Mouse (Mus musculus): Measurements from ENCODE around the gene Mical2.

Mical2 gene

GRCm38 (mm10) chr7:112353939-112354338, 128.3 kb downstream of the Mical2 start:
- no peak for DNase-seq (ENCODE audit: low read depth, low spot score)

- no peak for DNase-seq (ENCODE audit: low read depth, low spot score)
Measured at GRCm38 (mm10) chr7:112354503-112354951, 128.9 kb downstream of the Mical2 start.

DNA sequence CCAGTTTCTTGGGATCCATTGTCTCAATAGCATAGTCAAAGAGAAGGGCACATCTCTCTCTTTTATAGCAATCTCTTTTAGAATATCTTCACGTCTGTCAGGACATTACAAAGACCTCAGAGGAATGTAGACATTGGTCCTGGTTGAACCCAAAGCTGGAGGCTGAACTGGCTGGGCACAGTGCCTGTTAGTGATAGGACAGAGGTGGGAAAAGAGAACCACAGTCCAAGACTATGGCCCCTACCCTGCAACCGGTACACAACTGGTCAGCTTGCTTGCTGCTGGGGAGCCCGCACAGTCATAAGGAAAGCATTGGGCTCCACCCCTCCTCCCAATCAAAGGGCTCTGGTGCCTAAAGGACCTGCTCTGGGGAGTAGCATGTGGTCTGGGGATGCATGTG, 133.9 kb downstream of the Mical2 start:
- DNase-seq (ENCODE audit: low read depth, low spot score): no peak

GRCm38 (mm10) chr7:112362574-112363200, 137.0 kb downstream of the Mical2 start:
- no peak for DNase-seq (ENCODE audit: low read depth, low spot score)

DNA sequence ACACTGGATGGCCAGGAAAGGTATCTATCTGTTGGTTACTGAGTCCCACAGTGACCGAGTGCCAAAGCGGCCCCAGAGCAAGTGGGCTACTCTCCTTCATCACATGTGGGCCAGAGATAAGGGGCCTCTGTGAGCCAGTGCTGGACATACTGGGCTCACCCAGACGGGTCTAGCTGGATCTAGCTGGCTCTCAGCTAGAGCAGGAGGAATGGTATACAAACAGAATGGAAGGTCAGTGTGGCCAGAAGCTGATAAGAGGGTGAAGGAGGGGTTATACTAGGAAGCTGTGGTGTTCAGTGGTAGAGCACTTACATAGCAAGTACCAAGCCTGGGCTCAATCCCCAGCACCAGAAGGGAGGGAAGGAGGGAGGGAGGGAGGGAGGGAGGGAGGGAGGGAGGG, 140.2 kb downstream of the Mical2 start:
- DNase-seq (ENCODE audit: low read depth, low spot score): no peak

DNA sequence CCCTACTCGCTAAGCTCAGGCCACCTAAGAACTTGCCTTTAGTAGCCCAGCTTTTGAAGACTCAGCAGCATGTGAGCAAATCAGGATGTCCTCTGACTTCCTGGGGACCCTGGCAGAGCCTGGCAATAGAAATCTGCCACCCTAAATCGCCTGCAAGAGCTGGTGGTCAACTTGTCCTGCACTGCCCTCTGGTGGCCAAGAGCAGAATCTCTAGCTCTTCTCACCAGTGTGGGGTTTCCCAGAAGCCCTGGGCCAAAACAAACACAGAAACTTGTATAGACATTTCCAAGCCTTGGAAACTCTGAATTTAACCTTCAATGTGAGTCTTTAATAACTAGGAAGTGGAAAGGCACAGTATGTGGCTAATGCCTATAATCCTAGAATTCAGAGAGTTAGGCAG, 143.4 kb downstream of the Mical2 start:
- peak; percentile 73 for DNase-seq (ENCODE audit: low read depth, low spot score)

DNA sequence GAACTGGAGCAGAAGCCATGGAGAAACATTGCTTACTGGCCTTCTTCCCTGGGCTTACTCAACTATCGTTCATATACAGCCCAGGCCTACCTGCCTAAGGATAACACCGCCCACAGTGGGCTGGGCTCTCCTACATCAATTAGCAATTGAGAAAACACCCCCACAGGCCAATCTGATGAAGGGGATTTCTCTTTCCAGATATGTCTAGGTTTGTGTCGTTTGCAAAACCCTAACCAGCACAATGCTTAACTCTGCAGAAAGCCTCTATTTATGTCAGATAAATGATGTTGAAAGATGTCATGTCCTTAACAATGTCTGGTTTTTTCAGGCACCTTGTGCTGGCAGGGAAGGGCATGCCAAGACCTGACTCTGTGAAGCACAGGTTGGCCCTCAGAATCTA, 144.3 kb downstream of the Mical2 start:
- no peak for DNase-seq (ENCODE audit: low read depth, low spot score)

DNA sequence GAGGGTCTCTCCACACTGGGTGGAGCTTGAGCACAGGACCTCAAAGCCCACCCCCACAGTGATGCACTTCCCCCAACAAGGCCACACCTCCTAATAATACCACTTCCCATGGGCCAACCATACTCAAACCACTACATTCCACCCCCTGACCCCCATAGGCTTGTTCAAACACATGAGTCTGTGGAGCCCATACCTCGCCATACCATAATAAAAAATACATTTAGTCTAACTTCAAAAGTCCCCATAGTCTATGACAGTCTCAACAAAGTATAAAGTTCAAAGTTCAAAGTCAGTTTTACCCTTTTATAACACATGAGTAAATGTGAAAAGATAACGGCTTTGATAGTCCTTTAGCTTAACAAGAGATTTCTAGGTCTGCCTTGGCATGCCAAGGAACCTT, 145.7 kb downstream of the Mical2 start:
- DNase-seq (ENCODE audit: low read depth, low spot score): no peak

DNA sequence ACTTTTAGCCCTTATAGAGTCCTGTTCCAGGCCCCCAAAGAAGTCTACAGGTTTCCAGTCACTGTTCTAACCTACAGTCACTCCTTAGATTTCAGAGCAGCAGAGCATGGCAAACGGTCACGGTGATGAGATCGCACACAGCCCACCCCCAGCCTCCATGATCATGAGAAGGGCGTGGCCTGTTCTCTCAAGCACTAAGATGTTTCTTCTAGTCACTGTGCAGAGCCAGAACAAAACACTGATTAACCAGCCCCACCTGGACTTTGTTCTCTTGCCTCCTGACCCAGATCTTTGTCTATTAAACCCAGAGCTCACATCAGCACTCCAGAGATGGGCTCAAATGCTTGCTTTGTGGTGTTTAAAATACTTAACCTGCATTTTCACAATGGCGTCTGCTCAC, 148.4 kb downstream of the Mical2 start:
- no peak for DNase-seq (ENCODE audit: low read depth, low spot score)

- DNase-seq (ENCODE audit: low read depth, low spot score): no peak
Measured at GRCm38 (mm10) chr7:112375062-112375461, 149.4 kb downstream of the Mical2 start.

DNA sequence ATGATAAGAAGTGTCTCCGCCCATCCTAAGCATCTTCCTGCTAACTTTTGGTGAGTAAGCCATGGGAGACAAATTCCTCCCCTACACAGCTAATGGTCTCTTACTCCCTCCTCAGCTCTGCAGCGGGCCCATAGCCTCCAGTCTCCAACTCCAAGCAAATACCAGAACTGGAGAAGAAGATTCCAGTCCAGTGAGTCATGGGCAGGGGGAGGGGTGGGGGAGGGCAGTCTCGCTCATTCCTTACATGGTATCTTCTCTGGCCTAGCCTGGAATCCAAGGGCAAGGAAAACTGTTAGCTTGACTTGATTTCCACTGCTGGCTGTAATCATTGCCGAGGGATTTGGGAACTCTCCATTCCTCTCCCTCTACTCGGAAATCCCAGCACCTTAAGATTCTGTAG, 150.2 kb downstream of the Mical2 start:
- no peak for DNase-seq (ENCODE audit: low read depth, low spot score)

GRCm38 (mm10) chr7:112376611-112377010, 151.0 kb downstream of the Mical2 start:
- no peak for DNase-seq (ENCODE audit: low read depth, low spot score)

GRCm38 (mm10) chr7:112377314-112377713, 151.7 kb downstream of the Mical2 start:
- peak; percentile 73 for DNase-seq (ENCODE audit: low read depth, low spot score)

DNA sequence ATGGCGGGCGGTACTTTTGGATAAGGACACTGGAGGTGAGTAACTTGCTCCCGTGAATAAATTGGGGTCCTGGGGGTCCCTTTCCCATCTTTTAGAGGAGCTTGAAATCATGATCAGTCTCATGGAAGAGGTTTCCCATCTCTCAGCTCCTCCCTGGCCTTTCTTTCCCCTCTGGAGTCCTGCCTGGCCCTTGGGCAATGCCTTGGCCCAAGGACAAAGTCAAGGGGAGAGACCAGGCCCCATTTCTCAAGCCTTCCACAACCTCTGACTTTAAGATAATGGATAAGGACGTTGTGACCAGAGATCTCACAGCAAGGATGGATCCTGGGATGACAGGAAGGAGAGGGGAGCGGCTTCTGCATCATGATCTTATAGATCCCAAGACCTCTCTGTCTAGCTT, 152.4 kb downstream of the Mical2 start:
- DNase-seq (ENCODE audit: low read depth, low spot score): no peak

GRCm38 (mm10) chr7:112378476-112378875, 152.8 kb downstream of the Mical2 start:
- DNase-seq (ENCODE audit: low read depth, low spot score): no peak

- no peak for DNase-seq (ENCODE audit: low read depth, low spot score)
Measured at GRCm38 (mm10) chr7:112386521-112386920, 160.9 kb downstream of the Mical2 start.

- DNase-seq (ENCODE audit: low read depth, low spot score): no peak
Measured at GRCm38 (mm10) chr7:112387876-112388275, 162.2 kb downstream of the Mical2 start.

GRCm38 (mm10) chr7:112388363-112388875, 162.8 kb downstream of the Mical2 start:
- no peak for DNase-seq (ENCODE audit: low read depth, low spot score)

DNA sequence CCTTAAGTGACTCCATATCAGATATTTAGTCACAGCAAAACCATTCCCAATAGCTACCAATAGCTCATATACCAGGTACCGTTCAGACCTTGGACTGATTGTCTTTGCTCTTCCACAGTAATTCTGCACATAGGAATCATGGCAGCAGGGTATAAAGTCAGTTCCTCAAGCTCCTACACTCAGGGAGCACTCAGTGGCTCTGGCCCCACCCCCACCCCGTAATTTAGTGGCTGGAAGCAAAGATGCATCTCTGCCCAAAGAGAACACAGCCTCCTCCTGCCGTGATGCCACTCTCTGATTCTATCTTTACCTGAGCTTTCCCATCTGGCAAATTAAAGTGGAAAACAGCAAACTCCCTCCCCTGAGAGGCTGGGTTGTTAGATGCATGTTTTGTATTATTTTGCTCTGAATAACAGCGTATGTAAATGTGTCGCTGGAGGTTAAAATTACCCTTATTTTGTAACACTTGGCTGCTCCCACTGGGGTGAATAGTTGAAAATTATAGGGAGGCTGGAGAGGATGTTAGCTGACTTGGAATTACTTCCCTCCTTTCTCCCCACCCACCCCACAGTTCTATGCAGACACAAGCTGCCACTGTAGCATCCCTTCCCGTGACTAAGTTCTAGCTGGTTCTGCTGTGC, 164.1 kb downstream of the Mical2 start:
- DNase-seq (ENCODE audit: low read depth, low spot score): no peak

DNA sequence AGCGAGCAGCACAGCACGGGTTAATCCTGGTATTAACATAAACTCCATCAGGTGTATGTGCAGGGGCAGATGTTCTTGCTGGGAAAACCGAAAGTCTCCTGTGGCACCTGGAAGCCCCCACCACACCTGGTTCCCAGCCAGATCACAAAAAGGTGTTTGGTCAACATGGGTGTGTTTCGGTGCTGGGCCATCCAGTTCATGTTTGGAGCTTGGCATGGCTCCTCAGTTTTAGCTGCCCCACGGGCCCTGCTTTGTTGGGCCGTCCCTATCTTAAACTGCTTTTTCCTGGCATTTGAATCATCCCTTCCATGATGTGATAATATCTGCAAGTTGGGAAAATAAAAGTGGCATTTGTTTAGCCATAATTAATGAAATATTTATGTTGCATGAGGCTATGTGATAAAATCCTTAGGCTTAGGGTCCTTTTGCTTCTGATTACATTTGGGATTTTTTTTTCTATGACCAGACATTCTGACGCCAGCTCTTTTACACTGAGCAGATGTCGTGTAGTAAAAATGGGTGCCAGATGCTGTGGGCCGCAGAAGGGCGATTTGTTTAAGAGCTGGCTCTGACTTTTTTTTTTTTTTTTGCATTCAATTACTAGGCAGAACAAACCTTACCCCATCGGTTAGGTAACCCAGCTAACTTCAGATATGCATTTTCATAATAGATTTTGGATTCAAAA, 164.7 kb downstream of the Mical2 start:
- no peak for DNase-seq (ENCODE audit: low read depth, low spot score)

GRCm38 (mm10) chr7:112390937-112391605, 165.4 kb downstream of the Mical2 start:
- no peak for DNase-seq (ENCODE audit: low read depth, low spot score)

DNA sequence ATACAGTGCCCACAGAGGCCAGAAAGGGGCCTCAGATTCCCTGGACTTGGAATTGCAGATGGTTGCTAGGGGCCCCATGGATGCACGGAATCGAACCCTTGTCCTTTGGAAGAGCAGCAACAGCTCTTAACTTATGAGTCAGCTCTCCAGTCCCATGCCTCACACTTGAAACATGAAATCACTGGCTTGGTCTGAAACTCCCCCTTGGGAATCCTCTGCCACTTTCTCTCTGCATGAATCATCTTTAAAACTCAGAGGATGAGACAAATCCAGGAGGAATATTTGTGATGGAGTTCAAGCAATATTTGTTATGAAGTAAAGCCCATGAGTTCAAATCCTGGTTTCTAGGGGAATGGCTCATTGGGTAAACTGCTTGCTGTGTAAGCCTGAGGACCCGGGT, 172.1 kb downstream of the Mical2 start:
- DNase-seq (ENCODE audit: low read depth, low spot score): no peak
